In genomic region chr14:79300641-79301350, GRCm38 (mm10) we compare ENCODE assay signal across 9 mouse cellular contexts. TPM values are rescaled to one million over a fixed set of nuclear protein-coding genes. Genes with fewer than 3 reads are reported as not detected.
DNase-seq lines count a peak whose midpoint lies in the region; ATAC-seq lines count a peak whose summit lies in the region.
"Had no signal": no experiment of that assay in that cellular context is flagged by ENCODE, and none has a peak within 500 bp of the region (broad histone marks: within the 10 kb centered on the region; RNA-seq: fewer than 3 reads in every experiment).

No protein-coding gene starts in this region.

- no peaks in the 10 kb centered on the region for H3K9me3 ChIP-seq in forebrain, embryonic 16.5 days (ENCODE audit: control insufficient read depth, low read length)
- H3K9me3 ChIP-seq in megakaryocyte, embryonic 14.5 days: 0 out of 2 replicates have a peak, but pooled peaks cover 3% of the 10 kb centered on the region

- peak overlapping the region; percentile 53 for H3K9ac ChIP-seq in forebrain, embryonic 16.5 days (replicated peaks; ENCODE audit: low read depth, low read length)

- H3K27me3 ChIP-seq in forebrain, embryonic 16.5 days (replicated peaks; ENCODE audit: control insufficient read depth, insufficient read depth, low read length): 0 out of 2 replicates have a peak, but pooled peaks cover 2% of the 10 kb centered on the region
- peaks cover 20% of the 10 kb centered on the region for H3K27me3 ChIP-seq in megakaryocyte, embryonic 14.5 days (replicated peaks)

- peak overlapping the region; percentile 100 for H3K4me2 ChIP-seq in forebrain, embryonic 16.5 days (ENCODE audit: low read length)

- ATAC-seq in forebrain, embryonic 16.5 days: peak; percentile 39

- peak; percentile 59 to 74 for DNase-seq in adrenal gland, adult (ENCODE audit: inconsistent age in 2 of 2, low spot score in 1 of 2)
- no peak for DNase-seq in adrenal gland, adult 18-20 months (ENCODE audit: low spot score in 2 of 2)
- DNase-seq in thymus, postnatal 0 days (ENCODE audit: low spot score): peak; percentile 65
- no peak for DNase-seq in thymus, postnatal 25 days
- DNase-seq in kidney, postnatal 4 days: peak; percentile 36 to 59
- peak; percentile 39 to 53 for DNase-seq in right cerebral cortex, postnatal 36 days (ENCODE audit: low spot score in 2 of 2)

- peak overlapping the region; percentile 68 for H3K4me3 ChIP-seq in forebrain, embryonic 16.5 days (replicated peaks; ENCODE audit: low read length)
- H3K4me3 ChIP-seq in megakaryocyte, embryonic 14.5 days (replicated peaks): peak overlapping the region; percentile 94

- H3K36me3 ChIP-seq in forebrain, embryonic 16.5 days (ENCODE audit: control insufficient read depth, insufficient read depth): no peaks in the 10 kb centered on the region
- no peaks in the 10 kb centered on the region for H3K36me3 ChIP-seq in megakaryocyte, embryonic 14.5 days (replicated peaks; ENCODE audit: low read length)

- peaks cover 18% of the 10 kb centered on the region for H3K4me1 ChIP-seq in forebrain, embryonic 16.5 days (replicated peaks; ENCODE audit: control insufficient read depth, insufficient read depth, low read length)
- peaks cover 55% of the 10 kb centered on the region for H3K4me1 ChIP-seq in megakaryocyte, embryonic 14.5 days

- WGBS in forebrain, embryonic 16.5 days: under 1% methylated on average over 52 of the region's 52 CpGs

- no peak overlapping the region; the same call in 1 of the 2 replicates for H3K27ac ChIP-seq in forebrain, embryonic 16.5 days (ENCODE audit: low read length)

RNA-seq across cellular contexts. Expression of gene Rgcc, which starts 0.6 kb away (rescaled TPM):
- total RNA-seq in adrenal gland, adult 18-20 months (2021): 100 to 1,000 TPM; 152 to 273 TPM
- 552 and 560 TPM in 2 replicates for polyA plus RNA-seq in thymus, postnatal 0 days (2015; fragmentation: Nextera tagmentation; extraction: Ambion mirVana)
- 58.0 and 62.8 TPM in 2 replicates for polyA plus RNA-seq in forebrain, embryonic 16.5 days (2015; fragmentation: Nextera tagmentation; extraction: Ambion mirVana)
- polyA plus RNA-seq in megakaryocyte, embryonic 14.5 days (2012; ENCODE audit: insufficient read depth, low replicate concordance): 19.5 and 68.5 TPM in 2 replicates

RNA-seq across cellular contexts. Expression of gene Zfp957, which starts 53.6 kb away (rescaled TPM):
- total RNA-seq in adrenal gland, adult 18-20 months (2021): not detected
- polyA plus RNA-seq in thymus, postnatal 0 days (2015; fragmentation: Nextera tagmentation; extraction: Ambion mirVana): not detected in 2 replicates
- not detected in 2 replicates for polyA plus RNA-seq in forebrain, embryonic 16.5 days (2015; fragmentation: Nextera tagmentation; extraction: Ambion mirVana)
- not detected in 2 replicates for polyA plus RNA-seq in megakaryocyte, embryonic 14.5 days (2012; ENCODE audit: insufficient read depth, low replicate concordance)
- total RNA-seq: layer of hippocampus, adult 18-20 months had no signal

Comparison
In these comparisons a context has a peak if more than half of its experiments do, and no peak if none do; other contexts are left out.
1. DNase-seq: peak in adrenal gland, adult (2 of 2), thymus, postnatal 0 days (single experiment), kidney, postnatal 4 days (2 of 2) and right cerebral cortex, postnatal 36 days (2 of 2); none in adrenal gland, adult 18-20 months (0 of 2) and thymus, postnatal 25 days (single experiment).